Mouse (Mus musculus): ENCODE results near the gene Serpinc1.

GRCm38 (mm10) chr1:160933896-160934482 is 44.4 kb upstream of the Serpinc1 start:
- TF ChIP-seq EP300 (IDR thresholded peaks at IDR 0.05; ENCODE audit: insufficient read depth, low read depth, low read length) (no peak), POLR2A (IDR thresholded peaks at IDR 0.05; ENCODE audit: insufficient read depth, low read length) (no peak)

Data from ES-Bruce4 (cell line).